Mouse (Mus musculus) mouse trophoblast stem cell (cell line): Measurements from ENCODE around the gene 1700125H20Rik.
"Not testable (repeated sequence)": the region's sequence is repeated elsewhere in the genome, so short reads cannot be mapped to it uniquely, and the experiment has no call there.

Experiments
- in situ Hi-C, 2 experiments: fragments of 300-500 bp; cut with MseI, MboI; formaldehyde crosslinking; loops; 2 replicates in 1 of 2; 3 replicates in 1 of 2; pipeline ENCODE4 v1.15.1; 2025

1700125H20Rik gene

DNA sequence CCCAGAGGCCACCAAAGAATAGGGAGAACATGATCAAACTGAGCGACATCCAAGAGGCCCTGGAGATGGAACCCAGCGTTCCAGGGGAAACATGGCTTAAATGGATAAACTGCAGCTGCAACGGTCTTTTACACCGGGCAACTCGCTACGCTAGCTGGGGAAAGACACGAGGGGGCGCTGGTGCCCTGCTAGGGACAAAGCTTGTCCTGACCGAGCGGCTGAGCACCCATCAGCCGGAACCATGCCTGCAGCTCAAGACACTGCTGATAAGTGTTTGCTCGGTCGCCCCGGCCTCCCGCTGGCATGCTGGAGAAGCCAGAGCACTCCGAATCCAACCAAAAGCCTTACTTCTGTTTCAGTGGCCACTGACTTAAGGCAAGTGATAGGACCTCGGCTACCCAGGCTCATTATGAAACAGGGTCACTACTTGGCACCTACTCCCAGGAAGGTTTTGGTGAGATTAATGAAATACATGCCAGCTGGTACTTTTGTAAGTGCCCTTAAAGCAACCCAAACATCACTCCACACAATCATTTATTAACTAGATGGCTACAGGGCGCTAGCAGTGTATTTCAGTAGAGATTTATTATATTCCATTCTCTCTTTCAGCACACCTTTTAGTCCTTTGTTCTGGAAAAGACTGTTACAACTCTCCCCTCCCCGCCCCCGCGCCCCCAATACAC lies at the start of gene 1700125H20Rik:
TSS of gene 1700125H20Rik (plus strand) at position 347 of the 683 bp plus-strand sequence.
- in situ Hi-C loops: no loop called here

DNA sequence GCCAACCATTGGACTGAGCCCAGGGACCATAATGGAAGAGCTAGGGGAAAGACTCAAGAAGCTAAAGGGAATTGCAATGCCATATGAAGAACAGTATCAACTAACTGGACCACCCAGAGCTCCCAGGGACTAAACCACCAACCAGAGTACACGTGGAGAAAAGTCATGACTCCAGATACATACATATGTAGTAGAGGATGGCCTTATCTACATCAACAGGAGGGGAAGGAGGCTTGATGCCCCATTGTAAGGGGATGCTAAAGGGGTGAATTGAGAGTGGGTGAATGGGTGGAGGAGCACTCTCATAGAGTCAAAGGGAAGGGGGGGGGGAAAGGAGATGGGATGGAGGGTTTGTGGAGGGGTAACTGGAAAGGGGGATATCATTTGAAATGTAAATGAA lies 48.1 kb upstream of the 1700125H20Rik start:
- in situ Hi-C loops: no loop called here

- in situ Hi-C loops: no loop called here
Measured at GRCm38 (mm10) chr11:85123267-85123992, 46.8 kb upstream of the 1700125H20Rik start.

GRCm38 (mm10) chr11:85126257-85127102 lies 43.7 kb upstream of the 1700125H20Rik start:
- in situ Hi-C loops: no loop called here

GRCm38 (mm10) chr11:85128883-85129282 lies 41.3 kb upstream of the 1700125H20Rik start:
- in situ Hi-C loops: no loop called here

- in situ Hi-C loops: no loop called here
Measured at GRCm38 (mm10) chr11:85131542-85131941, 38.7 kb upstream of the 1700125H20Rik start.

DNA sequence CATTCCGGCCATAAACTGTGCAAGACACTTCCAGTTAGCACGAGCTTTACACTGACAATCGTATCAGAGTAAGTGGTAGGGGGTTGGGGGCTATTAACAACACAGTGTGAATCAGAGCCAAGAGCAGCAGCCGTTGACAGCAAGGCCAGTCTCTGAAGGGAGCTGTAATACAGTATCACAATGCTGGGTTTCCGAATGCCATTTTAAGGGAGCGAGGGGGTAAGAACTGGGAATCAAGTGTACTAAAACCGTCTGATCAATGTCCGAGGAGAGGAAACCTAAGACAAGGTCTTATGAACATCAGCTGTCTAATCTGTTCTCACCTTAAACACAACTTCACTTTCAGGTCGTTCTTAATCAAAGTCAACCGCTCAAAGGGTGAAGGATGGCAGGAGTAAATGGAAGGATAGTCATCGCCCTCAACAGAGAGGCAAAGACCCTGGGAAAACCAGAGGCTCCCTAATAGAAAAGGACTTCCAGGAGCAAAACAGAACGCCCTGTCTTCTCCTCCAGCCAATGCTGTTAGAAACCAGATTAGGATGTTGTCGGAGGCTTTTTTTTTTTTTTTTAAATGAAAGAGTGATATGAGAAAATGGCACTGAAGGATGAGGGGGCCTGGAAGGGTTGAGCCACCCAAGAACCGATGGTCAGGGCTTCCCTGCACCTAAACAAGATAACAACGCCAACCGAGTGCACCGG lies 31.3 kb upstream of the 1700125H20Rik start:
- in situ Hi-C loops: no loop called here

- in situ Hi-C loops: no loop called here
Measured at GRCm38 (mm10) chr11:85139581-85140540, 30.3 kb upstream of the 1700125H20Rik start, which contains the start of gene Usp32. TSS of gene Usp32 (minus strand) at chr11:85140161.

DNA sequence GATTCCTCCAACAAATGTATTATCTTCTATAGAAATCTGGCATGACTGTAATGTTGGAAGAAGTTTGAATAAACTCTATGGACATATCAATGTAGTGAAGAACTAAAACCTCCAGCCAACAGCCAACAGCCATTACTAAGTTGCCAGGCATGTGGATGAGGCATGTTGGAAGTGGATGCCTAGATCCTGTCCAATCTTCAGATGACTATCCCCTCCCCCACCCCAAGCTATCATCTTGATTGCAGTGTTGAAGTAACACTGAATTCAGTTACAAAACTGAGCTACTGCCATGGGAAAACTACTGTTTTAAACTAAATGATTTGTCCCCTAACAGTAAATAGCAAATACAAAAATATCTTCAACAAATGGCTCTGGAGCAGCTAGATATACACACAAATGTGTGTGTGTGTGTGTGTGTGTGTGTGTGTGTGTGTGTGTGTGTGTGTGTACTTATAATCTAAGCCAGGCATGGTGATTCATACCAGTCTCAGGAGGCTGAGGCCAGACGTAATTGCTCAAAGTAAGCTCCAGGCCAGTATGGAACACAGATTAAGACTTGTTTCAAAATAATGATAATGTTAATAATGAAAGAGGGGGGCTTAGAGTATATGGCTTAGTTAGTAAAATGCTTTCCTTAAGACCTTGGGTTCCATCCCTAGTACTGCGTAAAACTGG lies 17.8 kb upstream of the 1700125H20Rik start:
- in situ Hi-C loops: no loop called here

DNA sequence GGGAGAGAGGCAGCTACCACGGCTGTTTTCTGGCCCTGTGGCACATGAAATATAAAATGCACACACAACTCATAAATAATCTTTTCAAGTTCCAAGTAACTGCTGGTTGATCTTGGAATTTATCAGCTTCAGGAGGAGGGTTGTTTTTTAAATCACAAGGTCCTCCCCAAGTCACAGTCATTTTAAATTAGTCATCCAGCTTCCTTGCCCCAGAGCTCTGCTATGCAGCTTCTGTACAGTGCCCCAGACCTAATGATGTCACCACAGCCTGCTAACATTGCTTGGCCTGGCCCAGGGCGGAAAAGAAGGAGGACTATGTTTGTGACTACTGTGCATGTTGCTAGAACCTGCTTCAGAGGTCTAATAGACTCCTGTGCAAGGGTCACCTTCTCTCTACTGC lies 12.9 kb upstream of the 1700125H20Rik start:
- in situ Hi-C loops: no loop called here

- in situ Hi-C loops: not testable (repeated sequence)
Measured at GRCm38 (mm10) chr11:85163014-85163413, 7.2 kb upstream of the 1700125H20Rik start.

- in situ Hi-C loops: no loop called here
Measured at GRCm38 (mm10) chr11:85164371-85164770, 5.8 kb upstream of the 1700125H20Rik start.

DNA sequence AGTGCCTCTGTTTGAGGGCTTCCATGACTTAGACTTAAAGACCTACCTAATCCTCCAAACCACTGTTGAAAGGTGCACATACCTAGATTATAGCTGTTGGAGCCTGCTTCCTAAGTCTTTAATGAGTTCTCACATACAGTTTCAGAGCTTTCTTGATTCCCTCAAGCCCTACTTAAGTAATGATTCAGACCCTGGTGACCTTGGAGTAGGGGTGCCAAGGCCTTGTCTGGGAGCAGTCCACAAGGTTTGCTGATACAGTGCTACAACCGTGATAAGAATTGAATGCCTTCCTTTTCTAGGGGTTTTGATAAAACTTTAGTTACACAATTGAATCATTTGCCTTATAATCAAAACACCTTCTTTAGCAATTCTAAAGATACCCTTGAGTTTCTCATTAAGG lies 2.7 kb upstream of the 1700125H20Rik start:
- in situ Hi-C loops: no loop called here

DNA sequence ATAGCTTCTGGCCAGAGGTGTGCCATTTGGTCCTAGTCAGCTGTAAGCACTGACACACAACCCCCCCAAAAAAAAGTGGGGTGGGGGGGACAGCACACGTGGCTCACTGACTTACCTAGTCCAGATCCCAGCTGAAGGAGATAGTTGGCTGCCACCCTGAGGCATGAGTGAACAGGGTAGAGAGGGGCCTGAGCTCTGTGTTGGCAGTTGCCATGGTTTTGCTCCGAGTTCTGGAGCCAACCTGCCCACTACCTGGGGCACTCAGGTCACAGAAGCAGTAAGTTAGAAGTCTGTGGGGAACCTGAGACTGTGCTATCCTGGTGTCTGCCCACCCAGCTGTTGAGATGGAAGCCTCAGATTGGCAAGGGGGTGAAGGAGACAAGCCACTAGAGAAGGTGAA lies 629 bp downstream of the 1700125H20Rik start:
- in situ Hi-C loops: no loop called here

DNA sequence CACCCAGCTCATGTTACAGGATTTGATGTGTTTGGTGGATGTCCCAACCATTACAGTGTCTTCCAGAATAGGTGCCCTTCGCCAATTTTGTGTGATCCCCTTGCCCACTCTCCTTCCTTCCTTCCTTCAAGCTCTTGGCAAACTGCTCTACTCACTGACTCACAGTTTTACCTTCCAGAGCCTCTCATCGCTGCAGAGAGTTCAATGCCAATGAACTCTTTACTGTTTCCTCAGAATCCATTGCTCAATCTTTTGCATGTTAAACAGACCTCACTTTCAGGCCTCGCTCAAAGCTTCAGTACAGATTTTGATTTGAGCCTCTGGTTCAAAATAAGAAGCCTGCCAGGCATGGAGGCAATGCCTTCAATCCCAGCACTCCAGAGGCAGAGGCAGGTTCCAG lies 5.7 kb downstream of the 1700125H20Rik start:
- in situ Hi-C loops: no loop called here

DNA sequence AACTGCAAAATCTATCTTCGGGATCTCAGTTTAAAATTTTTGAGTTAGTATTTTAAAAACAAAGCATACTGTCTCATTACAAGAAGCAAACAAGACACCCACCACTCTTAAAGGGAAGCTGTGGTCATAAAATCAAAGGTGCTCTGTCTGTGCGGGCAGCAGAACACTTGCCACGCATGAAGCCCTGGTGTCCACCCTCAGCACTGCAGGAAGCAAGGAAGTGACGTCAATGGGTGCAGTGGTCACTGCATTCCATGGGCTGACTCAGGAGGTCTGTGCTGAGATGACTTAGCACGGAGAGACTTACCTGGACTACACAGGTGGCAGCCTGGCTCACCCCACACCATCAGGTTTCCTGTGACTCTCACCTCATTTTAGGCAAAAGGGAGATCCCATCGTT lies 7.6 kb downstream of the 1700125H20Rik start:
- in situ Hi-C loops: no loop called here

DNA sequence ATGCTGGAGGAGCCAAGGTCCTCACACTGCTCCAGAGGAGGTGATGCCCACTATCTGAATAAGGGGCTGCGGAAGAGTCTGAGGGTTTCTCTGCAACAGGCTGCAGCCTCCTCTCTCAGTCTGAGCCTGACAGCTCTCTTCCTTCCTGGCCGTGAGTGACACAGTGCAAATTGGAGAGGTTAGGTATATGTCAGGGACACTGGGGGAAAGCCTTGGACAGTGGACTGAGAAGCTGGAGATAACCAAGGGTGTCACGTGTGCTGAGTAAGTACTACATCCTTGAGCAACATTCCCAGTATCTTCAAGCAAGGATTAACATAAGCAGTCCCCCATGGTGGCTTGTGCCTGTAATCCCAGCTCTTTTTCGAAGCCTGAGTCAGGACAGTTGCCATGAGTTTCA lies 8.2 kb downstream of the 1700125H20Rik start:
- in situ Hi-C loops: no loop called here

GRCm38 (mm10) chr11:85182617-85183283 lies 12.5 kb downstream of the 1700125H20Rik start:
- in situ Hi-C loops: loop anchor here in 1 of 2 experiments (5.0 kb wide), 1 partner anchor 80 kb away; no protein-coding TSS in a partner anchor

DNA sequence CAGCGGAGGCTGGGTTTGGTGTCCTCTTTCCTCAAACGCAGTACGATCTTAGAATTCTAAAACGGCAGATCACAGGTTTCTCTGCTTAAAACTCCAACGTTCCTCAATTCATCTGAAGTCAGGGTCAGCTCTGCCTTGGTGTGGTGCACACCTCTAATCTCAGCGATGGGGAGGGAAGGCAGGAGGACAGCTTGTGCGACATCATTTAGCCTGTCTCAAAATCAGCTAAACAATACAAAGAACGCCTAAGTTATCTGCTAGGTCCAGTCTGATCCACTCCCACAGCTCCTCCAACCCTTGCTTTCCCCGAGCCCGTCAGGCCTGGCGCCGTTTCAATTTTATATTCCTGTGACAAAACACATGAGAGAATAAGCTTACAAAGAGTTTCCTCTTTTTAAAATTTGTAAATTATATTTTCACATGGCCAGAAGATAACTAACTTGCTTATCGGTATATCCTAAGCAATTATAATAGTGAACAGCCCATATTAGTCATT lies 13.1 kb downstream of the 1700125H20Rik start:
- in situ Hi-C loops: loop anchor here in 1 of 2 experiments (5.0 kb wide), 1 partner anchor 79 kb away; no protein-coding TSS in a partner anchor
